Mouse (Mus musculus): ENCODE results near the gene Olfr1366.
"Not testable (repeated sequence)": the region's sequence is repeated elsewhere in the genome, so short reads cannot be mapped to it uniquely, and the experiment has no call there.

Gene Olfr1366

GRCm38 (mm10) chr13:21542708-21543107, at the start of gene Olfr1366:
Gene Olfr1366, minus strand, starts transcription at chr13:21542808.
- DNase-seq: no peak

GRCm38 (mm10) chr13:21591618-21592017, 49.0 kb upstream of the Olfr1366 start:
- DNase-seq: no peak

GRCm38 (mm10) chr13:21581659-21582058, 39.1 kb upstream of the Olfr1366 start, which contains the start of gene Olfr1364:
Gene Olfr1364, minus strand, starts transcription at chr13:21581759.
- DNase-seq: no peak

- no peak for DNase-seq
Measured at GRCm38 (mm10) chr13:21559793-21560192, 17.2 kb upstream of the Olfr1366 start, which contains the start of gene Olfr1535. Gene Olfr1535, minus strand, starts transcription at chr13:21559893.

GRCm38 (mm10) chr13:21550416-21551110, 8.0 kb upstream of the Olfr1366 start:
- no peak for DNase-seq

- DNase-seq: no peak
Measured at GRCm38 (mm10) chr13:21549487-21549886, 6.9 kb upstream of the Olfr1366 start.

- DNase-seq: peak; percentile 88
Measured at GRCm38 (mm10) chr13:21530781-21531201, 11.8 kb downstream of the Olfr1366 start, which contains the start of gene Zkscan8. Gene Zkscan8, minus strand, starts transcription at chr13:21531120.

GRCm38 (mm10) chr13:21530136-21530535, 12.5 kb downstream of the Olfr1366 start:
- DNase-seq: no peak

GRCm38 (mm10) chr13:21506221-21506649, 36.4 kb downstream of the Olfr1366 start:
- DNase-seq: peak; percentile 80

- DNase-seq: no peak
Measured at GRCm38 (mm10) chr13:21502296-21502695, 40.3 kb downstream of the Olfr1366 start.

- DNase-seq: not testable (repeated sequence)
Measured at GRCm38 (mm10) chr13:21501182-21501581, 41.4 kb downstream of the Olfr1366 start, which contains the start of gene Gm11273. Gene Gm11273, minus strand, starts transcription at chr13:21501418.

- peak; percentile 14 for DNase-seq
Measured at GRCm38 (mm10) chr13:21495080-21495479, 47.5 kb downstream of the Olfr1366 start, which contains the start of gene AK157302. Gene AK157302, plus strand, starts transcription at chr13:21495223.

GRCm38 (mm10) chr13:21492847-21493246, 49.8 kb downstream of the Olfr1366 start:
- no peak for DNase-seq

GRCm38 (mm10) chr13:21486881-21487280, 55.7 kb downstream of the Olfr1366 start:
- DNase-seq: no peak

Data from cerebellum, adult 11-12 months (tissue).